ENCODE assay signal across 22 mouse cellular contexts in genomic region chr8:125279892-125280291, GRCm38 (mm10).
DNase-seq lines count a peak whose midpoint lies in the region; ATAC-seq and TF ChIP-seq lines count a peak whose summit lies in the region.
"Had no signal": no experiment of that assay in that cellular context is flagged by ENCODE, and none has a peak within 500 bp of the region (broad histone marks: within the 10 kb centered on the region; RNA-seq: fewer than 3 reads in every experiment).

No protein-coding gene starts in this region.

- DNase-seq in NIH3T3 (ENCODE audit: low read depth): peak; percentile 86
- peak; percentile 70 for DNase-seq in embryonic facial prominence, embryonic 10.5 days (ENCODE audit: low spot score)
- peak; percentile 62 for DNase-seq in forelimb bud, embryonic 11.5 days (ENCODE audit: low read depth, low spot score)
- DNase-seq in limb, embryonic 14.5 days (ENCODE audit: low spot score): peak; percentile 58
- DNase-seq in frontal cortex, postnatal 36 days (ENCODE audit: low spot score in 2 of 2): no peak
- no peak for DNase-seq in c-Kit-positive CD71-positive TER-119-positive erythroid progenitor cells, embryonic 14.5 days (ENCODE audit: low spot score)
- DNase-seq in left cerebral cortex, adult 2 months (ENCODE audit: extremely low spot score in 1 of 2, low spot score in 2 of 2): no peak
- DNase-seq: adrenal gland, postnatal 10 days; B cell, adult 2 months; cerebellum, adult 18-20 months; cerebellum, adult 9-11 months; cerebellum, postnatal 36 days; gastrocnemius, adult 2 months; gastrocnemius, postnatal 25 days had no signal

- 0 out of 2 replicates have a peak, but pooled peaks cover 7% of the 10 kb centered on the region for H3K9me3 ChIP-seq in embryonic facial prominence, embryonic 10.5 days
- H3K9me3 ChIP-seq in limb, embryonic 14.5 days (ENCODE audit: control insufficient read depth, low read length): 0 out of 2 replicates have a peak, but pooled peaks cover 2% of the 10 kb centered on the region
- H3K9me3 ChIP-seq: embryonic facial prominence, embryonic 15.5 days; forebrain, embryonic 15.5 days; heart, embryonic 12.5 days; hindbrain, embryonic 10.5 days had no signal

- no peak overlapping the region; the same call in 1 of the 2 replicates for H3K27ac ChIP-seq in embryonic facial prominence, embryonic 10.5 days (replicated peaks)
- no peak overlapping the region for H3K27ac ChIP-seq in limb, embryonic 14.5 days (replicated peaks; ENCODE audit: low read depth, low read length)
- no peak overlapping the region for H3K27ac ChIP-seq in left cerebral cortex, adult 2 months
- H3K27ac ChIP-seq: embryonic facial prominence, embryonic 15.5 days; forebrain, embryonic 15.5 days; gastrocnemius, adult 2 months; hindbrain, embryonic 10.5 days; hindbrain, embryonic 14.5 days had no signal

- TF ChIP-seq CTCF in left cerebral cortex, adult 2 months (IDR thresholded peaks at IDR 0.05): no peak

- H3K4me3 ChIP-seq in embryonic facial prominence, embryonic 10.5 days: no peak overlapping the region
- H3K4me3 ChIP-seq in limb, embryonic 14.5 days (replicated peaks; ENCODE audit: low read length): no peak overlapping the region
- H3K4me3 ChIP-seq in left cerebral cortex, adult 2 months: no peak overlapping the region
- H3K4me3 ChIP-seq: embryonic facial prominence, embryonic 15.5 days; forebrain, embryonic 15.5 days; gastrocnemius, adult 2 months; heart, embryonic 12.5 days; hindbrain, embryonic 10.5 days had no signal

- H3K4me2 ChIP-seq in limb, embryonic 14.5 days (replicated peaks; ENCODE audit: low read depth, low read length, severe bottlenecking): no peak overlapping the region
- H3K4me2 ChIP-seq: embryonic facial prominence, embryonic 15.5 days; forebrain, embryonic 15.5 days; heart, embryonic 12.5 days; hindbrain, embryonic 14.5 days had no signal

- WGBS in embryonic facial prominence, embryonic 10.5 days: 48% methylated on average over 4 of the region's 4 CpGs
- WGBS in limb, embryonic 14.5 days: 14% methylated on average over 4 of the region's 4 CpGs

- no peak for ATAC-seq in limb, embryonic 14.5 days (ENCODE audit: low FRiP score, low read depth)
- ATAC-seq: CD4-positive, CD25-positive, alpha-beta regulatory T cell, adult 4 months; forebrain, embryonic 15.5 days; intestine, embryonic 16.5 days had no signal

- intact Hi-C loops in left cerebral cortex, adult 2 months (cut with DNase I): no loop called here

- TF ChIP-seq POLR2A in limb, embryonic 14.5 days (IDR thresholded peaks at IDR 0.05; ENCODE audit: borderline replicate concordance, extremely low read depth, insufficient read depth, insufficient read length): no peak

- H3K36me3 ChIP-seq in embryonic facial prominence, embryonic 10.5 days (replicated peaks): no peaks in the 10 kb centered on the region
- no peaks in the 10 kb centered on the region for H3K36me3 ChIP-seq in limb, embryonic 14.5 days (ENCODE audit: control insufficient read depth, insufficient read depth, low read length)
- H3K36me3 ChIP-seq: embryonic facial prominence, embryonic 15.5 days; forebrain, embryonic 15.5 days; G1E; heart, embryonic 12.5 days; hindbrain, embryonic 10.5 days had no signal

- no peak overlapping the region for H3K9ac ChIP-seq in limb, embryonic 14.5 days (ENCODE audit: low read depth, low read length, severe bottlenecking)
- H3K9ac ChIP-seq: embryonic facial prominence, embryonic 15.5 days; forebrain, embryonic 15.5 days; heart, embryonic 12.5 days; hindbrain, embryonic 14.5 days had no signal

- peaks cover 32% of the 10 kb centered on the region for H3K27me3 ChIP-seq in embryonic facial prominence, embryonic 10.5 days (replicated peaks; ENCODE audit: low read depth, poor library complexity, severe bottlenecking)
- no peaks in the 10 kb centered on the region for H3K27me3 ChIP-seq in limb, embryonic 14.5 days (ENCODE audit: control insufficient read depth, insufficient read depth, low read length)
- H3K27me3 ChIP-seq: forebrain, embryonic 15.5 days; heart, embryonic 12.5 days had no signal

- peaks cover 69% of the 10 kb centered on the region for H3K4me1 ChIP-seq in embryonic facial prominence, embryonic 10.5 days
- H3K4me1 ChIP-seq in limb, embryonic 14.5 days (ENCODE audit: control insufficient read depth, insufficient read depth, low read length): peaks cover 17% of the 10 kb centered on the region

Comparison
In these comparisons a context has a peak if more than half of its experiments do, and no peak if none do; other contexts are left out.
1. DNase-seq: peak in NIH3T3 (single experiment), embryonic facial prominence, embryonic 10.5 days (single experiment), forelimb bud, embryonic 11.5 days (single experiment) and limb, embryonic 14.5 days (single experiment); none in frontal cortex, postnatal 36 days (0 of 2), c-Kit-positive CD71-positive TER-119-positive erythroid progenitor cells, embryonic 14.5 days (single experiment) and left cerebral cortex, adult 2 months (0 of 2).